Mouse (Mus musculus) layer of hippocampus, adult 2 months (tissue): ENCODE results near the gene Ankrd22. TPM values are rescaled to one million over a fixed set of nuclear protein-coding genes. Genes with fewer than 3 reads are reported as not detected.

ENCODE experiments used
- DNase-seq, 2 experiments: peaks; one replicate each; pipeline ENCODE4 v3.0.0; 2022; ENCODE audit warnings: low spot score in 2 of 2
- H3K27ac ChIP-seq: fragments of 200-600 bp; 2 replicates; pipeline ENCODE4 v1.8.1; 2022
- H3K4me3 ChIP-seq: fragments of 200-600 bp; 2 replicates; pipeline ENCODE4 v1.8.1; 2022; ENCODE audit warnings: mild to moderate bottlenecking
- CTCF ChIP-seq: fragments of 200-600 bp; conservative IDR thresholded peaks from 2 replicates; pipeline ENCODE4 v1.8.1; 2022; ENCODE audit warnings: antibody characterized with exemption, mild to moderate bottlenecking, moderate library complexity
- total RNA-seq, 2 experiments: library from RNA; stranded (reverse); gene quantifications; 2 replicates each; pipeline ENCODE4 v1.2.3; 2021

Ankrd22 gene
- total RNA-seq, 2 experiments from 2014 or later, result not detected

DNA sequence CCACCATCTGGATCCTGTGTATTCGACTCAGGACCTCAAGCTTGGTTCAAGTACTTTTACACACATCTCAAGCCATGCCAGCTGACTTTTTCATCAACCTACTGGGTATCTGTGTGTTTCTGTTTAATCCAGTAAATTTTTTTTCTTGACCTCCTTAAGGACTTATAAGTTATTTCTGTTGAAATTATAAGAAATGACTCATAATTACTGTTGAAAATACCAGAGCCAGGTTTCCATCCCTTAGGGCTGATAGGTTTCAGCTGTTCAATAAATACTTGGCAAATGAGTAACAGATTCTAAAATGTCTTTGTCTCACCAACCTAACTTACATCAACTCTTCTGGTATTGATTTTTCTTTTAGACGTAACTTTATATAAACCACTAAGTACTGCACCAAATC is 29.2 kb upstream of the Ankrd22 start:
- peak overlapping the region; percentile 66; the same call in 1 of the 2 replicates for H3K27ac ChIP-seq
- H3K4me3 ChIP-seq, result no peak overlapping the region
- no peak for TF ChIP-seq CTCF
- no peak for DNase-seq

GRCm38 (mm10) chr19:34194132-34194745 is 28.4 kb upstream of the Ankrd22 start:
- H3K27ac ChIP-seq, result peak overlapping the region; percentile 96
- peak overlapping the region; percentile 62 for H3K4me3 ChIP-seq
- no peak for DNase-seq
- TF ChIP-seq CTCF, result no peak

DNA sequence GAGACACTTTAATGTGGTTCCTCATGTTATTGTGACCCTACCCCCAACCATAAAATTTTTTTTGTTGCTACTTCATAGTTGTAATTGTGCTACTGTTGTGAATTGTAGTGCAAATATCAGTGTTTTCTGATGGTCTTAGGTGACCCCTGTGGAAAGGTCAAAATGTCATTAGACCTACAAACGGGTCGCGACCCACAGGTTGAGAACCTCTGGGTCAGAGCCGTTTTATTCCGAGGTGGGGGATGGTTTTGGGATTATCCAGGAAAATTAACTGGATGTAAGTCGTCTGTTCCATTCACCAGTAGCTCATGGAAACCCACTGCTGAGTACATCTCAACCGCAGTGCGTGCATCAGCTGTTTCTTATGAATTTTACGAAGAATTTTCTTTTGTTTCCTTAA is 27.8 kb upstream of the Ankrd22 start:
- no peak for TF ChIP-seq CTCF
- no peak for DNase-seq
- peak overlapping the region; percentile 62 for H3K4me3 ChIP-seq
- peak overlapping the region; percentile 96 for H3K27ac ChIP-seq

DNA sequence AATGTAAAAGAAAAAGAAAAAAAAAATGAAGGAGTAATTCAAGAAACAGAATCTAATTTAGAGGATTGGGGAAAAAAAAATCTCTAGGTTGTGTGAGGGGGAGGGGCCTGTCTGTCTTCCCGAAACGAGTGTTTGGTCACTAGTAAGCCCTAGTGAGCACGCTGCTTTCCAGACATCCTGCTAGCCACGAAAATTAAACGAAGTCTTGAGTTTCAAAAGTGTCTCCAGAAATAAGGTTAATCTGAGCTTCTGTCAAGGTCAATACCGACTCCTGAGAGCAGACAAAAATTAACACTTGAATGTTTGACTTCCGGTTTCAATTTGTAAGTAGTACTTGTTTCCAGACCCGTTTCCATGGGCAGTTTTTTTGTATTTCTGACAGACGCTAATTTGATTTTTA is 27.3 kb upstream of the Ankrd22 start:
- DNase-seq, result peak in 1 of 2 experiments; percentile 21
- TF ChIP-seq CTCF, result no peak
- peak overlapping the region; percentile 96 for H3K27ac ChIP-seq

DNA sequence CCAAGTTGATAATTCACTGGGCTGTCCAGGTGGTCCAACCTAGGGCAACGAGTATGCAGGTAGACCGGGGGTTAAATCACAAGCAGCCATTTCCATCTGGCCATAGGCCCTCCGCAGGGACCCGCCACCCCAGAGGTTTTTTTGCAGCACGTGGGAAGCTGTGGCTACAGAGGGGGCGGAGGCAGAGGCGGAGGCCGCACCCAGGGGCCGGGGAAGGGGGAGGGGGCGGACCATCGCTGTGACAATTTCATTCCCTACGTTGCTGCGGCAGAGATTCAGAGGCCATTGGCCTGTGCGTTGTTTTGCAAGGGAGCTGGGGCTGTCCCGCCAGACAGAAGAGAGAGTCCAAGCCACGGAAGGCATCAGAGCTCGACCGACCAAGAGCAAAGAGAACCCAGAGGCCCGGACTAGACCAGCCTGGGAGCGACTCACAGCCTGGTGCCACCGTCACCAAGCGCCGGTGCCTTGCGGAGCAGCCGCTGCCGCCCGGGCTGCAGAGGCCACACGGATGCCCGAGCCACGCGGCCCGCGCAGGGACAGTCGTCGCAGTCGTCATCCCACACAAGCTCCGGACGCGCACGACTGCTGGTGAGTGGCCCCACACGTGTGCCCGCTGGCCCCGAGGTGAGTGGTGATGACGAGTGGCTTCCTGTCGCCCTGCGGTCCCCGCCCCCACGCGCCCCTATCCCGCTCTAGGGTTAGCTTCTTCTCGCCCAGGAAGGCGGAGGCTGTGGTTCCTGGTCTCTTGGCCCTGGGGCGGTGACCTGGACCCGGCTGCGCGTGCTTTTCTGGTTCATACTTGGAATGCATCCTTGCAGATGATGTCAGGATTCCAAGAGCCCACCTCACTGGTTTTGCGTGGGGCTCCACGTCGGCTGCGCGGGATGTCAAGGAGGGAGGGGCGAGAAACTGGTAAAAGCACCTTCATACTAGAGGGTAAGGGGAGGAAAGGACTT is 26.4 kb upstream of the Ankrd22 start, which contains the start of gene Stambpl1:
Stambpl1 (plus strand) TSS at position 222 of the 956 bp plus-strand sequence.
- peak within 1 kb of the TSS; percentile 96 for H3K27ac ChIP-seq
- TF ChIP-seq CTCF, result no peak
- H3K4me3 ChIP-seq, result peak within 1 kb of the TSS; percentile 62
- DNase-seq, result peak; percentile 57 to 58

More for the DNA sequence above, 27.3 kb upstream of the Ankrd22 start:
- H3K4me3 ChIP-seq, result peak overlapping the region; percentile 62

DNA sequence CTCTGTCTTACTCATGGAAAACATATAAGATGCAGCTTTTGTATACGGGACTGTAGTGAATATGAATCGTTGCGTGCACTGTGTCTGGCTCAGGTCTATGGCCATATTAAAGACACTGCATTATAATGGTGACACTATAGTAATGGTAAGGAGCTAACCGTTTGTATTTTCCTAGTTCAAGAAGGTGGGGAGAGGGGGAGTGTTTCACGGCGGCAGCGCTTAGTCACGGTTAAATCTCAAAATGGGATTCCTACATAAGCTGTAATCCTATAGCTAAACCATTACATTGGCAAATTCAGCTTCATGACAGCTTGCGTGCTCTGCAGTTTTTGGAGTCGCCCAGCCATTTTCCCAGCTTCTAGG is 25.8 kb upstream of the Ankrd22 start:
- Histone ChIP-seq H3K27ac (peak overlapping the region; percentile 96), H3K4me3 (peak overlapping the region; percentile 62)
- DNase-seq, result no peak
- TF ChIP-seq CTCF, result no peak

DNA sequence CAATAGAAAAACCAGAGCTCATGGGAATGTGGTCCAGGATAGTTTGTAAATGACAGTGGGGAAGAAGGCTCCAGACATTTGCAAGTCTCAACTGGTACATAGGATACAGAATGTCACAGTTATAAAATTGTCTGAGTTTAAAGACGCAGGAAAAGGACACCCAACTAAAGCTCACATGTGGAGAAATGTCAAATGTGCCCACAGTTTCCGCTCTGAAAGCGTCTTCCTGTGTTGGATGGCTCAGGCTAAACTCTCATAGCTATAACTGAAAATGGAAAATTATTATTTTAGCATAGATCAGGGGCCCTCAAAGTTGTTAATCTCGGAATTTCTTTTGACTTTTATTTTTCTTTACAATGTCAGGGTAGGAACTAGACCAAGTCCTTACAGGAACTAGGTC is 21.0 kb upstream of the Ankrd22 start:
- Histone ChIP-seq H3K27ac (no peak overlapping the region), H3K4me3 (no peak overlapping the region)
- no peak for TF ChIP-seq CTCF
- DNase-seq, result no peak

DNA sequence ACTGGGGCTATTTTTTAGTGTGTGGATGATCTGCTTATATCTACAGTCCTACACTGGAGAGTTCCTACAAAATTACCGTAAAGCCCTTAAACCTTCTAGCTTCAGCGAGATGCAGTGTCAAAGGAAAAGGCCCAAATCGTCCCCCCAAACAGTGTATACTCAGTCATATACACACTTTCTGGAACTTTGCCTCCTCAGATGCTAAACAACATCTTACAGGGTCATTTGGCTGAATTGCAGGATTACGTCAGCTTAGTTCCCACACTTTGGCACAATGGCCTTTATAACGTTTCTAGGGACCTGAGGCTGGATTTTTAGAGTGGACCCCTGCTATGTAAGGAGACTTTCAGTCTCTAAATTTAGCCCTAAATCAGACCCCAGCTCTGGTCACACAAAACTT is 16.6 kb upstream of the Ankrd22 start:
- TF ChIP-seq CTCF, result no peak
- Histone ChIP-seq H3K27ac (no peak overlapping the region), H3K4me3 (no peak overlapping the region)
- DNase-seq, result no peak

DNA sequence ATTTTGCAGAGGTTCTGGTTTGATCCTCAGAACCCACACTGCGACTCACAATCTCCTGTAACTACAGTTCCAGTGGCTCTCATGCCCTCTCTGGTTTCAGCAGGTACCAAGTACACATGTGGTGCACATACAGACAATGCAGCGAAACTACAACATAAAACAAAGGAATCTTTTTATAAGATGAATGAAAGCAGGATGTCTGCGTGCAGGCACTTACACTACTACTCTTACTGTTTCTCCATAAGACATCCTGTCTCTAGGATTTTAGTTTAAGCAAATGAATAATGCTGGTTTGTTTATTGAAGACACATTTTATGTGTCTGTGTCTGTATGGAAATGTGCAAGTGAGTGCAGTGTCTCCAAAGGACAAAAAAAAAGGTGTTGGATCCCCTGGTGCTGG is 15.4 kb upstream of the Ankrd22 start:
- no peak for TF ChIP-seq CTCF
- Histone ChIP-seq H3K4me3 (no peak overlapping the region), H3K27ac (no peak overlapping the region)
- no peak for DNase-seq

- no peak for DNase-seq
- Histone ChIP-seq H3K4me3 (no peak overlapping the region), H3K27ac (no peak overlapping the region)
- TF ChIP-seq CTCF, result no peak
Observed at GRCm38 (mm10) chr19:34180316-34180715, 14.5 kb upstream of the Ankrd22 start.

DNA sequence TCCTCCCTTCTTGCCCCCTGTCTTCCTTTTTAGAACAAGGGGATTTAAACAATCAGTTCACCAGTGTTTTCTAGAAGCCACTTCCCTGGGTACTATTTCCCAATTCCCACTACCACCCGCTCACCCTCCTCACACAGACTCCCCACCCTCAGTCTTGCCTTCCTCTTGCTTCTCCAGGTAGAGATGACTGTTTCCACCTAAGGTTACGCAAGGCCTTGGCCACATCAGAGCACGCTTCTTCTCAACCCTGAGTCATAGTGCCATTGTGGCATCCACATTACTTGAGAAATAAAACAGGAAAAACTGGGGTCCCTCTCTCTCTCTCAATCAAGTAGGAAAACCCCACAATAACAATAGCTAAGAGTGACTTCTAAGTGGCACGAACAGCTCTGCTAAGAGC is 13.3 kb upstream of the Ankrd22 start:
- Histone ChIP-seq H3K27ac (no peak overlapping the region), H3K4me3 (no peak overlapping the region)
- no peak for TF ChIP-seq CTCF
- no peak for DNase-seq

- Histone ChIP-seq H3K4me3 (no peak overlapping the region), H3K27ac (no peak overlapping the region)
- no peak for DNase-seq
- TF ChIP-seq CTCF, result no peak
Observed at GRCm38 (mm10) chr19:34174004-34174403, 8.2 kb upstream of the Ankrd22 start.

GRCm38 (mm10) chr19:34171167-34171566 is 5.3 kb upstream of the Ankrd22 start:
- no peak for TF ChIP-seq CTCF
- Histone ChIP-seq H3K27ac (no peak overlapping the region), H3K4me3 (no peak overlapping the region)
- DNase-seq, result no peak

DNA sequence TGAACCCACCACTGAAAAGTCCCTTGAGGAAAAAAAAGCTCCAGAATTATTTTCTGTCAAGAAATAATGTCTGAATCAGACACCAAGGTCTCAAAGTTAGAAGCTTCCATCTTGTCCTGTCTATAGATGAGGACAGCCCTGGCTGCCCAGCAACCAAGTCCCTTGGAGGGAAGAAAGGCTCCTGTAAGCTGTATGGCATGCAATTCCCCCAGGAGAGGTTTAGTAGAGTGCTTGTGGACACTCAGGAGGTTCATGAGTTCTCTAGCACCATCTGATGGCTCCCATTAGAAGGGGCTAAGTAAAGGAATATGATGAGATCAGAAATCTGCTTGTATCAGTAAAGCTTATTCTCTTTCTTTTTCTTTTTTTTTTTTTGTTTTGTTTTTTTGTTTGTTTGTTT is 3.3 kb upstream of the Ankrd22 start:
- Histone ChIP-seq H3K27ac (no peak overlapping the region), H3K4me3 (no peak overlapping the region)
- no peak for DNase-seq
- no peak for TF ChIP-seq CTCF
